Mouse (Mus musculus): ENCODE measurements around the gene Gm4858.
"Not testable (repeated sequence)": the region's sequence is repeated elsewhere in the genome, so short reads cannot be mapped to it uniquely, and the experiment has no call there.

DNA sequence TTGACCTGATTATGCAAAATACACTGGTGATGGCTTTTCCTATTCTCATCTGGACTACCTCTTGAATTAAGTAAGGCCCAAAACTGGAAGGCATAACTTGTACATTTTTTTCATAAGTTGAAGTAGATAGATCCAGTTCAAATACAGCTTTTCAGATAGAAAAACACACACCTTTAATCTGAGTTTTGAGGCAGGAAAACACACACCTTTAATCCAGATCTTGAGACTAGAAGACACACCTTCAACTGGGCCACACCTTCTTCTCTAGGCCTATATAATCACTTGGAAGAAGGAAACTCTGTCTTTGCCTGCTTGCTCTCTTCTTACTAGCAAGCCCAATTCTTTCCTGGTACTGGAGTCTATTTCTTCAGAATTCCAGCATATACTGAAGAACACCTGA lies at the start of gene Gm4858:
- not testable (repeated sequence) for TF ChIP-seq CTCF (IDR thresholded peaks at IDR 0.05; ENCODE audit: control insufficient read depth, insufficient read depth, insufficient replicate concordance, low read depth, low read length); POLR2A (IDR thresholded peaks at IDR 0.05; ENCODE audit: control insufficient read depth, low read depth, low read length)
